Mouse (Mus musculus) brain, adult 2 months (tissue): Measurements from ENCODE around the gene Creg2.
A peak's percentile ranks its signal among the peaks of the same experiment; 100 is the strongest.

ENCODE experiments used
- DNase-seq: peaks from one replicate; pipeline ENCODE4 v3.0.0; 2011; ENCODE audit warnings: low read depth, low spot score

The Creg2 gene

DNA sequence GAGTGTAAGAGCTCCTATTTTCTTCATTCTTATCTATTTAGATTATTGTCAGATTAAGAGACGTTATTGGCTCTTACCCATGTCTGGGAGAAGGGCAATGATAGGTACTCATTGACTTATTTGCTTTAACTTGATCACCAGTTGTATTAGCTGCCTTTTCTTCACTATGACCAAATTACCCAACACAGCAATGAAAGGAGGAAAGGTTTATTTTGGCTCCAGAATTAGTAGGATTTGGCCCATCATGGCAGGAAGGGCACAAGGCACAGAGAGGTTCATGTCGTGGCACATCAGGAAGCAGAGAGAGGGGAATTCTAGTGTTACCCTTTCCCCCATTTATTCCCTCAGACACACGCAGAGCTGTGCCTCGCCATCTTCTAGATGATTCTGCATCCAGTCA, 1.8 kb upstream of the Creg2 start:
- DNase-seq, result no peak

DNA sequence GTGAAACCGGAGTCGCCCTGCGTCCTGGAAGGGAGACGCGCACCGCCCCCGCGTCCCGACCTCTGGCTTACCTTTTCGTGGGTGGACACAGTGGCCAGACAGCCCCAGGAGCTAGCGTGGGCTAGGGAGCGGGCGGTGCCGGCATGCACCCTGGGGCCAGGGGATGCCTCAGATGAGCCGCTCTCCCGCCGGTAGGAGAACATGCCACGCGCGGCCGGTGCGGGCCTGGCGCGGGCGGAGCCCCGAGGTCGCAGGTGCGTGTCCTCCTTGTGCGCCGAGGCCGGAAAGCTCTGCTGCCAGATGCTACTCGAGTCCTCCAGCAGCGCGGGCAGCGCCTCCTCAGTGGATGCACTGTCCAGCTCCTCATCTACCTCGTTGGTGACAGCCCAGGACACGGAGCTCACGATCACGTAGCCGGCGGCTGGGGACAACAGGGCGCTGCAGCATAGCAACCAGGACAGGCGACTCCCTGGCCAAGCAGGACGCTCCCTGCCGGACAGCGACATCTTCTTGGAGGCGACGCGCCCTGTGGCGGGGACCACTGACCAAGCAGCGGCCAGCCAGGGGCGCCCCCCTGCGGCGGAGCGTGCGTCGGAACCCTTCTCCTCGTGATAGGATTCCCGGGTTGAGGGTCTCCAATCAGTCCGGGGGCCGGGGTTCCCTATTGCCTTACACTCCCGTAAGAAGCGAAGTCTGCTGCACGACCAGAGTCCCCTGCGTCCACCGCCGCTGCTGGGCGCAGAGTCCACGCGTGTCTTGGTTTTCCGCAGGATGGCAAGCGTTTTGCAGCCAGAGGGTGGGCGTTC, 636 bp downstream of the Creg2 start:
- peak; percentile 85 for DNase-seq

DNA sequence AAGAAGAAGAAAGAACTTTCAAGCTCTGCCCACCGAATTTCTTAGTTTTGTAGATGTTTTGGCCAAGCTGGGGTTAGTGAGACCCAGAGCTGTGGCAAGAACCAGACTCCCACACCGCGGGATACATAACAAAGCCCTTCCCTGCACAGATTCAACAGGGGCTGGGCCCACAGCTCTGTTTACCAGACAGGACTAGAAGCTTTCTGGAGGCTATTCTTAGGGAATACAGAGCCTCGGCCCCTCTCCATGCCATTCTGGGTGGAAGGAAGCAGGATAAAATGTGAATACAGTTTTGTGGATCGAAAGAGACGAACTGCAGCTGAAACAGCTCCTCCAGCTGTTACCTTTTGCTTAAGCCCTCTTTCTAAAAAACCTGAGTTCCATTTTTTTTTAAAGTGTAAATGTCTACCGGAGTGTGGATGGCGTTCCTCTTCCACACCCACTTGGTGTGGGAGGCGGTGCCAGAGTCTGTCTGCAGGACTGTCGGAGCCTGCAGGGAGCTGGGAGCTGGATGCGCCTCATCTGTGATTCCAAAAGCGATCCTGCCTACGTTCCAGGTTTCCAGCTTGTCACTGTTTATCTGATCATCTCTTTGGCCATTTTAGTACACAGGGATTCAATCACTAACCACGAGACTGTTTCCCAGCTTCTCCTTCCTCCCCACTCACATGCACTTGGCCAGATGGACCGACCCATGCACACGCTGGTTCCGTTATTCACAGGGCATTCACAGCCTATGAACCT, 1.4 kb downstream of the Creg2 start:
- DNase-seq, result peak; percentile 90

GRCm38 (mm10) chr1:39648584-39648983, 2.7 kb downstream of the Creg2 start:
- DNase-seq, result no peak

GRCm38 (mm10) chr1:39645905-39646759, 5.1 kb downstream of the Creg2 start:
- DNase-seq, result peak; percentile 89

- no peak for DNase-seq
These were observed 6.9 kb downstream of the Creg2 start for GRCm38 (mm10) chr1:39644333-39644732.

DNA sequence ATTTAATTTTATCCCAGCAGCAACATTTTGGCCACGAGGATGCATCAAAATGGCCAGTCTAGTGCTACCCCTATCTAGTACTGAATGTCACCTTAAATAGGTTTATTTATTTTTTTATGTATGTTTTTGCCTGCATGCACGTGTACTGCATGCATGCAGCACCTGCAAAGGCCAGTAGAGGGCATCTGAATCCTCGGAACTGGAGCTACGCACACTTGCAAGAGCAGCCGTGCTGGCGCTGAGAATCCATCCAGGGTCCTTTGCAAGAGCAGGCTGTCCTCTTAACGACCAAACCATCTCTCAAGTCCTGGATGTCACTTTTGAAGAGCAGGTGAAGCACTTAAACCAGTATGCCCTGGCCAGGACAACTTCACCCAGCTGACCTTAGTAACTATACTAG, 9.6 kb downstream of the Creg2 start:
- DNase-seq, result no peak

DNA sequence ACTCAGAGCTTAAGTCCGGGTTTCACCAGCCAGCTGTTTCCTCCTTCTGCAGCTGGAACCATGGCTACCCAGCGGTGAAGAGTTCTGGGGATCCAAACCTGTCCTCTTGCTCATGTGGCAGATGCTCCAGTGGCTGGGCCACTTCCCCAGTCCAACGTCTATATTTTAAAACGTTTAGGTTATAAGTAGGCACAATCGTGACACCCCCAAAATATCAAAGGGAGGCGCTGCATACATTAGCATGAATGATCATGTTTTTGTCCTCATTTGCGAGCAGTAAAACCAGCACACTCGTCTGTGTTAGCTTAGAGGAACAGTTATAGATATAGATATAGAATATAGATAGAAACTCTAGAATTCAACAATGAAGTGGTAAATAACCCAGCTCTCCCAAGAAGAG, 14.1 kb downstream of the Creg2 start:
- peak; percentile 63 for DNase-seq

- peak; percentile 38 for DNase-seq
These were observed 14.6 kb downstream of the Creg2 start for GRCm38 (mm10) chr1:39636660-39637059.

- DNase-seq, result no peak
These were observed 15.1 kb downstream of the Creg2 start for GRCm38 (mm10) chr1:39636196-39636595.

- DNase-seq, result no peak
These were observed 22.7 kb downstream of the Creg2 start for GRCm38 (mm10) chr1:39628606-39629005.

DNA sequence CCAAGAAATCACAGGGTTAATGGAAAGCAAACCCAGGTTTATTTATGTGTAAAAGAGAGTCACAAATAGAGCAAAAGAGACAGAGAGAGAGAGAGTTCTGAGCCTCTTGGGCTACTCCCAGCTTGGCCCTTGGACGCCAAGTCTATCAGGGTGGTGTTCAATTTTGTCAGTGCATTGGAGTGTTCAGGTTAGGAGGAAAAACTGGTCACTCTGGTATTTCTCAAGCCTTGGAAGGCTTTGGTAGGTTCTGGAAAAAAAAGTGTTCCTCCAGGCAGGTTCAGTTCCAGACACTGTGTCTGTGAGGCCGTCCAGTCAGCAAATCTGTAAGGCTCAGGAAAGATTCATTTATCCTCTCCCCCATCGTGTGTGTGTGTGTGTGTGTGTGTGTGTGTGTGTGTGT, 25.8 kb downstream of the Creg2 start:
- DNase-seq, result no peak

GRCm38 (mm10) chr1:39623729-39624128, 27.5 kb downstream of the Creg2 start:
- no peak for DNase-seq

GRCm38 (mm10) chr1:39623106-39623505, 28.2 kb downstream of the Creg2 start:
- DNase-seq, result no peak

DNA sequence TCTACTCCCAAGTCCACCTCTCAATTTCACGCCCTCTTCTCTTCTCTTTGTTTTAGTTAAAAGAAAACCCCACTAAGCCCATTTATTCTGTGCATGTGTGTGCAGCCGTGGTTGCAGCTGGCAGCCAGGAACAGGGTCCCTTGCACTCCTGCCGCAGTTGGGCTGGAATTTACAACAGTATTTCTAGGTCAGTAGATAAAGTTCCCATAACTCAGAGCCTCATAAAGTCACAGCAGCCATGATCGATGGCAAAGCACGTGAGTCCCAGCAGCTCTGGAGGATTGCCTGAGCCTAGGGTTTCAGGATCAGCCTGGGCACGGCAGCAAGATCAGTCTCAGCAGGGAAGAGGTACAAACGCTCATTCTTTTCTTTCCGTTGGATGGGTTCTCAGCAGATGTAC, 32.8 kb downstream of the Creg2 start:
- DNase-seq, result no peak

- no peak for DNase-seq
These were observed 35.7 kb downstream of the Creg2 start for GRCm38 (mm10) chr1:39615526-39615925.

- DNase-seq, result peak; percentile 77
These were observed 36.6 kb downstream of the Creg2 start for GRCm38 (mm10) chr1:39614462-39615279.

DNA sequence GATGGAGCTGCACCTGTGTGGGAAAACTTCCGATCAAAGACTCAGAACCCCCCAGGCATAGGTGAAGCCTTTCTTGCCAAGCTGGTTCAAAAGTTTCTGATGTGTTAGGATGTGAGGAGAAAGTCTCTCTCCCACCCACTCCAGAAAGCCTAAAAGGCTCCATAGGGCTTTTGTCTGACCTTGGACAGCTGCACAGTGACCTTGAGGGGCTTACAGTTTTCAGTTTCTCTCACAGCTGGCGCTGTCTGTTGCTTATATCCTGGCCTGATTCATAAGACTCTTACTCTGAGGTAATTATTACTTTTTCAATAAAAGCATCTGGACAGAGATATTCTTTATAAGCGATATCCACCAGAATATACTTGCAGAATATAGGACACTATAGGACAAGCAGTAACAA, 38.2 kb downstream of the Creg2 start:
- DNase-seq, result no peak

- DNase-seq, result no peak
These were observed 38.8 kb downstream of the Creg2 start for GRCm38 (mm10) chr1:39612491-39612890.

GRCm38 (mm10) chr1:39608534-39608933, 42.7 kb downstream of the Creg2 start:
- DNase-seq, result no peak

DNA sequence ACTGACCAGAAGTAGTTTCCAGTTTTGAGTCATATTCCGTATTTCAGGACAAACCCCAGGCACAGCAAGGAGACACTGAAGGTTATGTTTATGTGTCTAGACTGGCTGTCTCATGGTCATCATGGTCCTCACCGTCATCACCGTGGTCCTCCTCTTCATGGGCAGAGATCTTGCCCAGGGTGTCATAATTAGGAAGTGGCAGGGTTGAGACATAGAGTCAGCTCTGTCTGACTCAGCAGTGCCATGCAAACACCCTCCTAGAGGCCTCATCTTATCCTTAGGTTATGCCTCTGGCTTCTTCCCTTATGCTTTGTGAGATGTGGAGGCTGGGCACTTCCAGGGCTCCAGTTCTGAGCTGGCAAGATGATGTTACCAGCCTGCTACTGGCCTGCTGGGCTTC, 48.8 kb downstream of the Creg2 start:
- no peak for DNase-seq
